In the genomic region with DNA sequence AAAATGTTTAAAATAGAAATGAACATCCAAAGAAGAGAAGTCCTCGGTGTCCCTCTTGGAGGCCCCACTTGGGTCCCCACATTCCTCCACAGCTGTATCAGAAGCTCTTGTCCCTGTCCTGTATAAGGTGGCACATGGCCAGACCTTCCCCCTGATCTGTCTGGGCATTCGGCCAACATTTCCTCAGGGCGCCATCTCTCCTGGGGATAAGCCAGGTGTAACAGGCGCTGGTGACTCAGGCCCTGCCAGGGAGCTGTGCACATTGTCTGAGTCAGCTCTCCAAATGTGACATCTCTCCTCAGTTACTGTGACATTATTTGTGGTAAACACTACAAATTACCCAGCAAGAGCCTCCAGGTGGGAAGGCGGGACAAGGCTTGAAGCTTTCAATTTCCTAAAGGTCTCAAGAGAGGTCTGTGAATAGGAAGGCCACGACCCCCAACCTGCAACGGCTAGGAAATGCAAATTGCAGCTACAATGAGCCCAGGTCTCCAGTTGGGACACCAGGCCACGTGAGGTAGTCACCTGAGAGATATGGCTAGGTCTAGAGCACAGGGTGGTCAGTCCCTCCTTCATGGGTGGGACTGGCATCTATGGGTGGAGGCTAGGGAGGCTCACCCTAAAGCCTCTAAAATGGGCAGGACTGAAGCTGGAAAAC, we compare ENCODE assay signal across 9 mouse cellular contexts. TPM values are rescaled to one million over a fixed set of nuclear protein-coding genes. Genes with fewer than 3 reads are reported as not detected.
A peak's percentile ranks its signal among the peaks of the same experiment; 100 is the strongest.
DNase-seq lines count a peak whose midpoint lies in the region; ATAC-seq and TF ChIP-seq lines count a peak whose summit lies in the region.
"Had no signal": no experiment of that assay in that cellular context is flagged by ENCODE, and none has a peak within 500 bp of the region (broad histone marks: within the 10 kb centered on the region; RNA-seq: fewer than 3 reads in every experiment).

No protein-coding gene starts in this region.

- WGBS in forebrain, embryonic 12.5 days, result 48% methylated on average over 8 of the region's 8 CpGs
- WGBS in forebrain, embryonic 15.5 days, result 33% methylated on average over 8 of the region's 8 CpGs
- 28% methylated on average over 8 of the region's 8 CpGs for WGBS in heart, postnatal 0 days

- H3K9ac ChIP-seq in forebrain, embryonic 12.5 days, result no peak overlapping the region
- no peak overlapping the region for H3K9ac ChIP-seq in forebrain, embryonic 15.5 days (replicated peaks)
- no peak overlapping the region for H3K9ac ChIP-seq in heart, postnatal 0 days (replicated peaks; ENCODE audit: low read depth, low read length)

- peak; percentile 82; the same call in 1 of the 2 replicates for TF ChIP-seq EP300 in heart, postnatal 0 days (IDR thresholded peaks at IDR 0.05; ENCODE audit: low read depth)

- DNase-seq in Muller cell, postnatal 12 days (ENCODE audit: inconsistent ontology term), result peak; percentile 66
- peak; percentile 83 to 89 for DNase-seq in cerebellum, postnatal 25 days
- peak; percentile 85 for DNase-seq in heart, postnatal 0 days (ENCODE audit: low spot score)
- DNase-seq in layer of hippocampus, adult 8-10 months (ENCODE audit: low spot score in 2 of 2), result peak; percentile 78 to 82
- DNase-seq in lung, postnatal 36 days, result peak; percentile 69

- H3K9me3 ChIP-seq in forebrain, embryonic 12.5 days, result no peaks in the 10 kb centered on the region
- no peaks in the 10 kb centered on the region for H3K9me3 ChIP-seq in forebrain, embryonic 15.5 days
- no peaks in the 10 kb centered on the region for H3K9me3 ChIP-seq in heart, postnatal 0 days (replicated peaks; ENCODE audit: control insufficient read depth, low read length)

- H3K27ac ChIP-seq in forebrain, embryonic 12.5 days, result no peak overlapping the region
- no peak overlapping the region for H3K27ac ChIP-seq in forebrain, embryonic 15.5 days (replicated peaks)
- H3K27ac ChIP-seq in heart, postnatal 0 days (ENCODE audit: low read depth), result peak overlapping the region; percentile 87

- no peak overlapping the region for H3K4me3 ChIP-seq in forebrain, embryonic 12.5 days (replicated peaks)
- H3K4me3 ChIP-seq in forebrain, embryonic 15.5 days, result no peak overlapping the region
- no peak overlapping the region for H3K4me3 ChIP-seq in heart, postnatal 0 days (ENCODE audit: low read depth, low read length)
- H3K4me3 ChIP-seq: myocyte had no signal

- H3K36me3 ChIP-seq in forebrain, embryonic 12.5 days (replicated peaks), result no peaks in the 10 kb centered on the region
- no peaks in the 10 kb centered on the region for H3K36me3 ChIP-seq in forebrain, embryonic 15.5 days
- H3K36me3 ChIP-seq in heart, postnatal 0 days (replicated peaks; ENCODE audit: control insufficient read depth, insufficient read depth, low read length), result no peaks in the 10 kb centered on the region

- H3K4me2 ChIP-seq in forebrain, embryonic 12.5 days, result no peak overlapping the region
- no peak overlapping the region for H3K4me2 ChIP-seq in forebrain, embryonic 15.5 days (replicated peaks)
- H3K4me2 ChIP-seq in heart, postnatal 0 days (ENCODE audit: low read depth, low read length), result no peak overlapping the region

- H3K4me1 ChIP-seq in forebrain, embryonic 12.5 days, result peaks cover 8% of the 10 kb centered on the region; the same call in 1 of the 2 replicates
- H3K4me1 ChIP-seq in forebrain, embryonic 15.5 days, result peaks cover 5% of the 10 kb centered on the region; the same call in 1 of the 2 replicates
- H3K4me1 ChIP-seq in heart, postnatal 0 days (ENCODE audit: control insufficient read depth, insufficient read depth), result peaks cover 8% of the 10 kb centered on the region

- no peak for TF ChIP-seq CTCF in heart, postnatal 0 days (IDR thresholded peaks at IDR 0.05; ENCODE audit: low read depth)

- H3K27me3 ChIP-seq in forebrain, embryonic 12.5 days, result 0 out of 2 replicates have a peak, but pooled peaks cover 5% of the 10 kb centered on the region
- H3K27me3 ChIP-seq in forebrain, embryonic 15.5 days, result no peaks in the 10 kb centered on the region
- no peaks in the 10 kb centered on the region for H3K27me3 ChIP-seq in heart, postnatal 0 days (ENCODE audit: control insufficient read depth, insufficient read depth, low read length)

- 0 out of 2 replicates have a peak, but pooled peaks have one; percentile 6 for ATAC-seq in forebrain, embryonic 12.5 days (ENCODE audit: low FRiP score)
- ATAC-seq in forebrain, embryonic 15.5 days (replicated peaks), result no peak
- ATAC-seq in heart, postnatal 0 days (ENCODE audit: insufficient read depth, low read depth), result peak; percentile 87
- ATAC-seq in granulocyte monocyte progenitor cell, adult 5-6 weeks (replicated peaks; ENCODE audit: poor library complexity, severe bottlenecking), result no peak

RNA-seq across cellular contexts. Expression of gene Gm10282, which starts 5.9 kb away (rescaled TPM):
- polyA plus RNA-seq in forebrain, embryonic 12.5 days (2016; fragmentation: Nextera tagmentation; extraction: Ambion mirVana), result 34.4 and 36.6 TPM in 2 replicates
- polyA plus RNA-seq in forebrain, embryonic 15.5 days (2015; fragmentation: Nextera tagmentation; extraction: Ambion mirVana), result 23.0 and 23.1 TPM in 2 replicates
- 0.15 and 3.0 TPM in 2 replicates for total RNA-seq in heart, postnatal 0 days (2014; rRNA removed; ENCODE audit: low replicate concordance)
- polyA plus RNA-seq in heart, postnatal 0 days (2015; fragmentation: Nextera tagmentation; extraction: Ambion mirVana), result 8.4 and 10.0 TPM in 2 replicates
- total RNA-seq in layer of hippocampus, adult 8-10 months (2022), result 1 to 10 TPM; 3.8 to 7.8 (median 6.0) TPM
- 29.7 and 33.2 TPM in 2 replicates for total RNA-seq in granulocyte monocyte progenitor cell, adult 5-6 weeks (2014; fragmentation: Nextera tagmentation)
- total RNA-seq in granulocyte monocyte progenitor cell, adult 5-6 weeks (2017), result 67.4 and 74.9 TPM in 2 replicates

RNA-seq across cellular contexts. Expression of gene Klf2, which starts 7.9 kb away (rescaled TPM):
- polyA plus RNA-seq in forebrain, embryonic 12.5 days (2016; fragmentation: Nextera tagmentation; extraction: Ambion mirVana), result 4.6 and 5.0 TPM in 2 replicates
- 4.0 and 4.1 TPM in 2 replicates for polyA plus RNA-seq in forebrain, embryonic 15.5 days (2015; fragmentation: Nextera tagmentation; extraction: Ambion mirVana)
- 21.9 and 32.9 TPM in 2 replicates for total RNA-seq in heart, postnatal 0 days (2014; rRNA removed; ENCODE audit: low replicate concordance)
- polyA plus RNA-seq in heart, postnatal 0 days (2015; fragmentation: Nextera tagmentation; extraction: Ambion mirVana), result 17.7 and 21.3 TPM in 2 replicates
- total RNA-seq in layer of hippocampus, adult 8-10 months (2022), result 10 to 100 TPM in 3 of 4 experiments, 1 to 10 TPM in 1; 9.5 to 15.3 (median 12.7) TPM
- total RNA-seq in granulocyte monocyte progenitor cell, adult 5-6 weeks (2014; fragmentation: Nextera tagmentation), result 1.9 and 5.5 TPM in 2 replicates
- 2.8 and 3.2 TPM in 2 replicates for total RNA-seq in granulocyte monocyte progenitor cell, adult 5-6 weeks (2017)

Comparison
In these comparisons a context has a peak if more than half of its experiments do, and no peak if none do; other contexts are left out.
1. ATAC-seq: peak in forebrain, embryonic 12.5 days (single experiment) and heart, postnatal 0 days (single experiment); none in forebrain, embryonic 15.5 days (single experiment) and granulocyte monocyte progenitor cell, adult 5-6 weeks (single experiment).
2. Peak in every context shown above with its lines, with median percentiles within 50 percentile points of each other: DNase-seq.